Mouse (Mus musculus) yolk sac, embryonic 10.5 days (tissue): ENCODE measurements at regions not wholly inside any gene's neighbourhood (a gene's known extent, or its start where the extent isn't known, plus 50 kb on each side); places are given as distances from the start of the nearest gene placed in this dataset.
A peak's percentile ranks its signal among the peaks of the same experiment; 100 is the strongest.

Source experiments
- DNase-seq: peaks from one replicate; pipeline ENCODE4 v3.0.0-alpha.2; 2017; ENCODE audit warnings: low spot score

- DNase-seq, result no peak
Measured at GRCm38 (mm10) chr9:61261739-61262333, 110.3 kb upstream of the Tle3 start.

- DNase-seq, result no peak
Measured at GRCm38 (mm10) chr9:61263335-61263734, 108.8 kb upstream of the Tle3 start.

GRCm38 (mm10) chr9:61265466-61265865 lies 106.7 kb upstream of the Tle3 start:
- no peak for DNase-seq

- DNase-seq, result no peak
Measured at GRCm38 (mm10) chr9:61266992-61267391, 105.2 kb upstream of the Tle3 start.

GRCm38 (mm10) chr9:61267541-61267940 lies 104.6 kb upstream of the Tle3 start:
- no peak for DNase-seq

- DNase-seq, result no peak
Measured at GRCm38 (mm10) chr9:61268162-61268561, 104.0 kb upstream of the Tle3 start.

- DNase-seq, result no peak
Measured at GRCm38 (mm10) chr9:61268681-61269080, 103.5 kb upstream of the Tle3 start.

GRCm38 (mm10) chr9:61269151-61269870 lies 102.9 kb upstream of the Tle3 start:
- no peak for DNase-seq

GRCm38 (mm10) chr9:61271243-61271642 lies 100.9 kb upstream of the Tle3 start:
- peak; percentile 69 for DNase-seq

GRCm38 (mm10) chr9:61271769-61272352 lies 100.3 kb upstream of the Tle3 start:
- DNase-seq, result no peak

GRCm38 (mm10) chr9:61274020-61274419 lies 98.1 kb upstream of the Tle3 start:
- no peak for DNase-seq

GRCm38 (mm10) chr9:61277369-61278215 lies 94.6 kb upstream of the Tle3 start:
- peak; percentile 77 for DNase-seq

- DNase-seq, result no peak
Measured at GRCm38 (mm10) chr9:61278216-61278758, 93.9 kb upstream of the Tle3 start.

GRCm38 (mm10) chr9:61279044-61279543 lies 93.1 kb upstream of the Tle3 start:
- no peak for DNase-seq

GRCm38 (mm10) chr9:61280856-61281582 lies 91.1 kb upstream of the Tle3 start:
- no peak for DNase-seq

GRCm38 (mm10) chr9:61283311-61283710 lies 88.9 kb upstream of the Tle3 start:
- no peak for DNase-seq

- DNase-seq, result no peak
Measured at GRCm38 (mm10) chr9:61284201-61285021, 87.8 kb upstream of the Tle3 start.

GRCm38 (mm10) chr9:61286561-61286960 lies 85.6 kb upstream of the Tle3 start:
- DNase-seq, result no peak

- no peak for DNase-seq
Measured at GRCm38 (mm10) chr9:61289117-61289516, 83.0 kb upstream of the Tle3 start.

- peak; percentile 84 for DNase-seq
Measured at GRCm38 (mm10) chr9:61289713-61290112, 82.5 kb upstream of the Tle3 start.
